Mouse (Mus musculus) C2C12 (cell line): ENCODE results near the gene Camkk1. TPM values are rescaled to one million over a fixed set of nuclear protein-coding genes. Genes with fewer than 3 reads are reported as not detected.

Source experiments
- H3K27me3 ChIP-seq: one replicate; pipeline ENCODE4 v1.6.1; 2011; ENCODE audit not compliant: control insufficient read depth, insufficient read depth, insufficient read length
- H3K36me3 ChIP-seq: one replicate; pipeline ENCODE4 v1.6.1; 2011; ENCODE audit not compliant: control insufficient read depth, insufficient read depth
- H3K4me3 ChIP-seq: one replicate; pipeline ENCODE4 v1.5.1; 2011; ENCODE audit warnings: mild to moderate bottlenecking, control low read depth; ENCODE audit not compliant: poor library complexity, insufficient read depth, severe bottlenecking
- H3K79me2 ChIP-seq: one replicate; pipeline ENCODE4 v1.6.1; 2011; ENCODE audit not compliant: control insufficient read depth, insufficient read depth
- H3K79me3 ChIP-seq: one replicate; pipeline ENCODE4 v1.6.1; 2011; ENCODE audit warnings: low read depth, control low read depth
- H3ac ChIP-seq: one replicate; pipeline ENCODE3; 2011; ENCODE audit warnings: low read depth; ENCODE audit not compliant: control insufficient read depth, insufficient read length
- CEBPB ChIP-seq: IDR thresholded peaks from one replicate; pipeline ENCODE4 v1.6.1; 2011; ENCODE audit warnings: low read depth, mild to moderate bottlenecking, control low read depth, moderate library complexity
- CTCF ChIP-seq: IDR thresholded peaks from one replicate; pipeline ENCODE4 v1.5.1; 2011; ENCODE audit not compliant: control insufficient read depth, insufficient read depth, insufficient read length
- FOSL1 ChIP-seq: IDR thresholded peaks from one replicate; pipeline ENCODE4 v1.8.0; 2011; ENCODE audit warnings: mild to moderate bottlenecking, low read length; ENCODE audit not compliant: poor library complexity, insufficient read depth, severe bottlenecking
- MAX ChIP-seq: IDR thresholded peaks from one replicate; pipeline ENCODE4 v1.6.1; 2011; ENCODE audit warnings: mild to moderate bottlenecking, control low read depth
- MYOD1 ChIP-seq: IDR thresholded peaks from one replicate; pipeline ENCODE4 v1.6.1; 2011; ENCODE audit warnings: low read depth; ENCODE audit not compliant: control insufficient read depth, insufficient read length
- MYOG ChIP-seq: IDR thresholded peaks from one replicate; pipeline ENCODE4 v1.6.1; 2011; ENCODE audit not compliant: control insufficient read depth, insufficient read length; ENCODE audit errors: extremely low read depth
- USF1 ChIP-seq: IDR thresholded peaks from one replicate; pipeline ENCODE4 v1.6.1; 2011; ENCODE audit warnings: low read depth, mild to moderate bottlenecking, control low read depth, moderate library complexity
- polyA plus RNA-seq: library from polyadenylated mRNA; unstranded; fragments of >200 nt; fragmentation: generic; extraction: Trizol; gene quantifications from one replicate; pipeline ENCODE4 v1.2.1, GENCODE M21; 2012; ENCODE audit warnings: missing spikeins

Gene Camkk1
- polyA plus RNA-seq, 1 experiment = 7.7 TPM

GRCm38 (mm10) chr11:72997529-72998326, 21.1 kb upstream of the Camkk1 start:
- H3K27me3 ChIP-seq = peaks cover 4% of the 10 kb centered on the region
- H3K36me3 ChIP-seq = no peaks in the 10 kb centered on the region
- no peak overlapping the region for H3K4me3 ChIP-seq
- TF ChIP-seq MAX (no peak), USF1 (no peak), MYOD1 (no peak), CEBPB (no peak), CTCF (no peak), FOSL1 (no peak), MYOG (no peak)
- no peak overlapping the region for H3ac ChIP-seq
- no peaks in the 10 kb centered on the region for H3K79me2 ChIP-seq
- H3K79me3 ChIP-seq = no peaks in the 10 kb centered on the region

- no peak for TF ChIP-seq FOSL1
- TF ChIP-seq USF1 = no peak
- no peak for TF ChIP-seq MYOD1
- no peak for TF ChIP-seq MYOG
- no peak for TF ChIP-seq CTCF
- TF ChIP-seq CEBPB = no peak
- TF ChIP-seq MAX = no peak
- H3K4me3 ChIP-seq = no peak within 1 kb of the TSS
- no peaks in the 10 kb centered on the region for H3K27me3 ChIP-seq
Observed at GRCm38 (mm10) chr11:72998771-72999170, 20.0 kb upstream of the Camkk1 start, which contains the start of gene P2rx1. TSS of gene P2rx1 (plus strand) at chr11:72999103.

GRCm38 (mm10) chr11:73001029-73001428, 17.8 kb upstream of the Camkk1 start:
- Histone ChIP-seq H3K79me2 (no peaks in the 10 kb centered on the region), H3K79me3 (no peaks in the 10 kb centered on the region), H3K27me3 (no peaks in the 10 kb centered on the region), H3ac (no peak overlapping the region), H3K4me3 (no peak overlapping the region), H3K36me3 (no peaks in the 10 kb centered on the region)
- TF ChIP-seq MAX (no peak), CTCF (peak; percentile 91)

More at GRCm38 (mm10) chr11:72998771-72999170, 20.0 kb upstream of the Camkk1 start, which contains the start of gene P2rx1:
- H3K79me2 ChIP-seq = no peaks in the 10 kb centered on the region
- H3ac ChIP-seq = no peak within 1 kb of the TSS
- no peaks in the 10 kb centered on the region for H3K36me3 ChIP-seq
- no peaks in the 10 kb centered on the region for H3K79me3 ChIP-seq

GRCm38 (mm10) chr11:73006377-73006776, 12.4 kb upstream of the Camkk1 start:
- Histone ChIP-seq H3ac (no peak overlapping the region), H3K79me2 (no peaks in the 10 kb centered on the region), H3K27me3 (peaks cover 4% of the 10 kb centered on the region), H3K4me3 (no peak overlapping the region), H3K79me3 (no peaks in the 10 kb centered on the region), H3K36me3 (no peaks in the 10 kb centered on the region)
- TF ChIP-seq CTCF (peak; percentile 51), CEBPB (no peak)

- Histone ChIP-seq H3K36me3 (no peaks in the 10 kb centered on the region), H3ac (no peak overlapping the region), H3K27me3 (peaks cover 4% of the 10 kb centered on the region), H3K79me2 (no peaks in the 10 kb centered on the region), H3K79me3 (no peaks in the 10 kb centered on the region), H3K4me3 (no peak overlapping the region)
- TF ChIP-seq USF1 (no peak), CEBPB (no peak), MAX (no peak), MYOG (no peak), MYOD1 (no peak), CTCF (no peak), FOSL1 (no peak)
Observed at GRCm38 (mm10) chr11:73007113-73007512, 11.7 kb upstream of the Camkk1 start.

DNA sequence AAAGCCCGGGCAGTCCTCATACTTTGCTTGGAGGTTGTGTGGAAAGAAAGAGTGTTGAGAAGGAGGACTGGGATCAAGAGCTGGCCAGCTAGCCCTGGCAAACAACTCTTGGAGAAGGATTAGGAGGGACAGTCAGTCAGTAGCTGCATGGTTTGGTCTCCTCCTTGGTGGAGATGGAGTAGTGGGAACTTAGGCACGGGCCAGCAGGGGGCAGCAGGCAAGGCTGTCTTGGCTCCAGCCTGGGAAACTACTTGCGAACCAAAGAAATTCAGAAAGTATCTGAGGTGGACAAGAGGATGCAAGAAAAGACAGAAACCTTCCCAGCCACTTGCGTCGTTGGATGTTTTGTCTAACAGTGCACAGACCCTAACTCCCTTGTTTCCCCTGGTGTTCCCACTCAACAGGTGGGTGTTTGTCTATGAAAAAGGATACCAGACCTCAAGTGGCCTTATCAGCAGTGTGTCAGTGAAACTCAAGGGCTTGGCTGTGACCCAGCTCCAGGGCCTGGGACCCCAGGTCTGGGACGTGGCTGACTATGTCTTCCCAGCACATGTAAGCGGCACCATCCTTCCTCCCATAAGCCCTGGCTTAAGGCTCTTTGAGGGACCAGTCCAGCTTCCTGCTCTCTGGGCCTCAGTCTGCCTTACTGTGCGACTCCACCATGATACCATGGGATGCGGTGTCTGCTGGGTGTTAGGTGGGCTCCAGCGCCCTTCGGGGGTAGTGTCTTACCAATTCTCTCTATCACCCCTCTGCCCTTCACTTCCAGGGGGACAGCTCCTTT, 10.9 kb upstream of the Camkk1 start:
- TF ChIP-seq CTCF = peak; percentile 68
- TF ChIP-seq MAX = no peak
- H3K27me3 ChIP-seq = peaks cover 4% of the 10 kb centered on the region
- H3K36me3 ChIP-seq = no peaks in the 10 kb centered on the region
- no peak overlapping the region for H3ac ChIP-seq
- H3K4me3 ChIP-seq = no peak overlapping the region
- no peaks in the 10 kb centered on the region for H3K79me3 ChIP-seq
- H3K79me2 ChIP-seq = no peaks in the 10 kb centered on the region
